Mouse (Mus musculus) liver, embryonic 16.5 days (tissue): Measurements from ENCODE around the gene Cdc6. TPM values are rescaled to one million over a fixed set of nuclear protein-coding genes. Genes with fewer than 3 reads are reported as not detected.

Experiments used
- ATAC-seq: fragments of 200-750 bp; cut with Nextera tagmentation; 2 replicates; pipeline ENCODE4 v1.8.0; 2017; ENCODE audit warnings: low read depth, mild to moderate bottlenecking, moderate number of reproducible peaks, moderate library complexity
- H3K27ac ChIP-seq: fragments of 300-500 bp; sonication (generic); 2 replicates; pipeline ENCODE4 v1.5.1; 2014; ENCODE audit warnings: mild to moderate bottlenecking, low read length
- H3K27me3 ChIP-seq: fragments of 300-500 bp; sonication (generic); 2 replicates; pipeline ENCODE4 v1.6.1; 2014; ENCODE audit warnings: low read depth, low read length, mixed read lengths; ENCODE audit not compliant: control insufficient read depth, insufficient read depth
- H3K36me3 ChIP-seq: fragments of 300-500 bp; sonication (generic); 2 replicates; pipeline ENCODE4 v1.6.1; 2014; ENCODE audit warnings: mild to moderate bottlenecking; ENCODE audit not compliant: control insufficient read depth, insufficient read depth
- H3K4me1 ChIP-seq: fragments of 300-500 bp; sonication (generic); 2 replicates; pipeline ENCODE4 v1.6.1; 2014; ENCODE audit warnings: low read depth, low read length, mixed read lengths; ENCODE audit not compliant: control insufficient read depth
- H3K4me2 ChIP-seq: fragments of 300-500 bp; sonication (generic); 2 replicates; pipeline ENCODE4 v1.6.1; 2014; ENCODE audit warnings: low read depth, low read length, mixed read lengths
- H3K4me3 ChIP-seq: fragments of 300-500 bp; sonication (generic); 2 replicates; pipeline ENCODE4 v1.5.1; 2014; ENCODE audit warnings: low read depth, mild to moderate bottlenecking, low read length
- H3K9ac ChIP-seq: fragments of 300-500 bp; sonication (generic); 2 replicates; pipeline ENCODE4 v1.6.1; 2014; ENCODE audit warnings: low read depth, low read length
- H3K9me3 ChIP-seq: fragments of 300-500 bp; sonication (generic); replicated peaks from 2 replicates; pipeline ENCODE4 v1.6.1; 2016; ENCODE audit warnings: low read length; ENCODE audit not compliant: control insufficient read depth
- WGBS: fragments of 180-500 bp; shearing (Covaris S2); extraction: QIAGEN DNeasy Blood & Tissue Kit; methylation state at CpG from one replicate; pipeline ENCODE4 v1.1.7; 2014; ENCODE audit not compliant: insufficient replicate concordance; 5-methylcytosine and 5-hydroxymethylcytosine counted together
- polyA plus RNA-seq: library from polyadenylated mRNA; unstranded; fragments of >200 nt; fragmentation: Nextera tagmentation; extraction: Ambion mirVana; gene quantifications from 2 replicates; pipeline ENCODE4 v1.2.1, GENCODE M21; 2015

Gene Cdc6
- polyA plus RNA-seq, 1 experiment from 2014 or later = 52.7 TPM

GRCm38 (mm10) chr11:98872040-98872439 is 35.6 kb upstream of the Cdc6 start:
- no peak for ATAC-seq
- Histone ChIP-seq H3K27me3 (no peaks in the 10 kb centered on the region), H3K4me2 (no peak overlapping the region), H3K4me1 (peaks cover 8% of the 10 kb centered on the region), H3K27ac (no peak overlapping the region), H3K4me3 (no peak overlapping the region), H3K36me3 (peaks cover 12% of the 10 kb centered on the region; the same call in 1 of the 2 replicates), H3K9me3 (no peaks in the 10 kb centered on the region), H3K9ac (no peak overlapping the region)
- WGBS = 86% methylated on average over 4 of the region's 4 CpGs

GRCm38 (mm10) chr11:98873900-98874299 is 33.7 kb upstream of the Cdc6 start:
- Histone ChIP-seq H3K4me2 (no peak overlapping the region), H3K36me3 (no peaks in the 10 kb centered on the region), H3K9me3 (no peaks in the 10 kb centered on the region), H3K9ac (no peak overlapping the region), H3K27me3 (no peaks in the 10 kb centered on the region), H3K27ac (peak overlapping the region; percentile 19; the same call in 1 of the 2 replicates), H3K4me3 (no peak overlapping the region), H3K4me1 (peaks cover 8% of the 10 kb centered on the region)
- WGBS = 59% methylated on average over 9 of the region's 9 CpGs
- ATAC-seq = peak; percentile 68; the same call in 1 of the 2 replicates

- peak; percentile 27; the same call in 1 of the 2 replicates for ATAC-seq
- Histone ChIP-seq H3K27ac (no peak overlapping the region), H3K9me3 (no peaks in the 10 kb centered on the region), H3K4me2 (no peak overlapping the region), H3K4me3 (no peak overlapping the region), H3K27me3 (no peaks in the 10 kb centered on the region), H3K4me1 (peaks cover 8% of the 10 kb centered on the region), H3K9ac (no peak overlapping the region), H3K36me3 (no peaks in the 10 kb centered on the region)
- WGBS = 80% methylated on average over 9 of the region's 9 CpGs
Measured at GRCm38 (mm10) chr11:98877001-98877400, 30.6 kb upstream of the Cdc6 start.

GRCm38 (mm10) chr11:98887703-98888102 is 19.9 kb upstream of the Cdc6 start:
- H3K36me3 ChIP-seq = peaks cover 46% of the 10 kb centered on the region
- H3K4me3 ChIP-seq = no peak overlapping the region
- H3K9ac ChIP-seq = no peak overlapping the region
- H3K4me2 ChIP-seq = no peak overlapping the region
- H3K27me3 ChIP-seq = no peaks in the 10 kb centered on the region
- no peak for ATAC-seq
- H3K9me3 ChIP-seq = no peaks in the 10 kb centered on the region
- H3K4me1 ChIP-seq = peaks cover 5% of the 10 kb centered on the region
- 87% methylated on average over 3 of the region's 3 CpGs for WGBS
- H3K27ac ChIP-seq = no peak overlapping the region

GRCm38 (mm10) chr11:98889077-98889476 is 18.5 kb upstream of the Cdc6 start:
- ATAC-seq = no peak
- H3K36me3 ChIP-seq = peaks cover 55% of the 10 kb centered on the region
- H3K4me2 ChIP-seq = no peak overlapping the region
- H3K9ac ChIP-seq = no peak overlapping the region
- no peaks in the 10 kb centered on the region for H3K9me3 ChIP-seq
- H3K4me1 ChIP-seq = peaks cover 5% of the 10 kb centered on the region
- H3K27me3 ChIP-seq = no peaks in the 10 kb centered on the region
- H3K4me3 ChIP-seq = no peak overlapping the region
- 78% methylated on average over 4 of the region's 4 CpGs for WGBS
- H3K27ac ChIP-seq = no peak overlapping the region

- Histone ChIP-seq H3K36me3 (peaks cover 52% of the 10 kb centered on the region), H3K9me3 (no peaks in the 10 kb centered on the region), H3K4me3 (no peak overlapping the region), H3K4me2 (no peak overlapping the region), H3K4me1 (peaks cover 5% of the 10 kb centered on the region), H3K9ac (no peak overlapping the region), H3K27me3 (no peaks in the 10 kb centered on the region), H3K27ac (no peak overlapping the region)
- ATAC-seq = 0 out of 2 replicates have a peak, but pooled peaks have one; percentile 19
- 57% methylated on average over 5 of the region's 5 CpGs for WGBS
Measured at GRCm38 (mm10) chr11:98889977-98890376, 17.6 kb upstream of the Cdc6 start.

GRCm38 (mm10) chr11:98892426-98892825 is 15.2 kb upstream of the Cdc6 start:
- Histone ChIP-seq H3K36me3 (peaks cover 50% of the 10 kb centered on the region), H3K4me3 (no peak overlapping the region), H3K27ac (no peak overlapping the region), H3K27me3 (no peaks in the 10 kb centered on the region), H3K4me1 (peaks cover 5% of the 10 kb centered on the region), H3K9ac (no peak overlapping the region), H3K4me2 (no peak overlapping the region), H3K9me3 (no peaks in the 10 kb centered on the region)
- no peak for ATAC-seq
- WGBS = 76% methylated on average over 5 of the region's 5 CpGs

- WGBS = 37% methylated on average over 12 of the region's 12 CpGs
- H3K9me3 ChIP-seq = no peaks in the 10 kb centered on the region
- no peak overlapping the region for H3K9ac ChIP-seq
- H3K27ac ChIP-seq = peak overlapping the region; percentile 48; the same call in 1 of the 2 replicates
- H3K4me1 ChIP-seq = peaks cover 38% of the 10 kb centered on the region
- no peak for ATAC-seq
- no peaks in the 10 kb centered on the region for H3K27me3 ChIP-seq
- H3K36me3 ChIP-seq = peaks cover 27% of the 10 kb centered on the region
- H3K4me3 ChIP-seq = no peak overlapping the region
- peak overlapping the region; percentile 18; the same call in 1 of the 2 replicates for H3K4me2 ChIP-seq
Measured at GRCm38 (mm10) chr11:98900529-98901125, 7.0 kb upstream of the Cdc6 start.

- H3K36me3 ChIP-seq = peaks cover 15% of the 10 kb centered on the region
- no peak overlapping the region for H3K4me3 ChIP-seq
- H3K4me1 ChIP-seq = peaks cover 54% of the 10 kb centered on the region
- H3K9ac ChIP-seq = no peak overlapping the region
- 65% methylated on average over 10 of the region's 10 CpGs for WGBS
- H3K4me2 ChIP-seq = no peak overlapping the region
- no peaks in the 10 kb centered on the region for H3K9me3 ChIP-seq
- no peaks in the 10 kb centered on the region for H3K27me3 ChIP-seq
- ATAC-seq = no peak
- peak overlapping the region; percentile 11; the same call in 1 of the 2 replicates for H3K27ac ChIP-seq
Measured at GRCm38 (mm10) chr11:98902621-98903245, 4.9 kb upstream of the Cdc6 start.
